Mouse (Mus musculus) kidney, embryonic 16.5 days (tissue): ENCODE data around the gene Shank2. TPM values are rescaled to one million over a fixed set of nuclear protein-coding genes. Genes with fewer than 3 reads are reported as not detected.

Source experiments
- ATAC-seq: fragments of 200-750 bp; cut with Nextera tagmentation; 2 replicates; pipeline ENCODE4 v1.8.0; 2017; ENCODE audit warnings: moderate TSS enrichment; ENCODE audit not compliant: low FRiP score, low TSS enrichment
- H3K27ac ChIP-seq: fragments of 300-500 bp; sonication (generic); 2 replicates; pipeline ENCODE4 v1.5.1; 2014; ENCODE audit warnings: low read length
- H3K27me3 ChIP-seq: fragments of 300-500 bp; sonication (generic); 2 replicates; pipeline ENCODE4 v1.6.1; 2014; ENCODE audit warnings: low read length, control low read depth, mixed read lengths; ENCODE audit not compliant: insufficient read depth
- H3K36me3 ChIP-seq: fragments of 300-500 bp; sonication (generic); 2 replicates; pipeline ENCODE4 v1.6.1; 2014; ENCODE audit warnings: low read length, control low read depth, mixed read lengths; ENCODE audit not compliant: insufficient read depth
- H3K4me1 ChIP-seq: fragments of 300-500 bp; sonication (generic); 2 replicates; pipeline ENCODE4 v1.6.1; 2014; ENCODE audit warnings: low read length, control low read depth, mixed read lengths; ENCODE audit not compliant: insufficient read depth
- H3K4me2 ChIP-seq: fragments of 300-500 bp; sonication (generic); replicated peaks from 2 replicates; pipeline ENCODE4 v1.6.1; 2014; ENCODE audit warnings: low read depth, low read length
- H3K4me3 ChIP-seq: fragments of 300-500 bp; sonication (generic); 2 replicates; pipeline ENCODE4 v1.5.1; 2014; ENCODE audit warnings: mild to moderate bottlenecking, low read length
- H3K9ac ChIP-seq: fragments of 300-500 bp; sonication (generic); replicated peaks from 2 replicates; pipeline ENCODE4 v1.6.1; 2014; ENCODE audit warnings: low read length
- H3K9me3 ChIP-seq: fragments of 300-500 bp; sonication (generic); 2 replicates; pipeline ENCODE4 v1.6.1; 2016; ENCODE audit warnings: low read length, control low read depth
- WGBS: fragments of 180-500 bp; shearing (Covaris S2); extraction: QIAGEN DNeasy Blood & Tissue Kit; methylation state at CpG from one replicate; pipeline ENCODE4 v1.1.7; 2014; 5-methylcytosine and 5-hydroxymethylcytosine counted together
- polyA plus RNA-seq: library from polyadenylated mRNA; unstranded; fragments of >200 nt; fragmentation: Nextera tagmentation; extraction: Ambion mirVana; gene quantifications from 2 replicates; pipeline ENCODE4 v1.2.1, GENCODE M21; 2015

The Shank2 gene
- polyA plus RNA-seq, 1 experiment from 2014 or later, result 4.0 TPM

DNA sequence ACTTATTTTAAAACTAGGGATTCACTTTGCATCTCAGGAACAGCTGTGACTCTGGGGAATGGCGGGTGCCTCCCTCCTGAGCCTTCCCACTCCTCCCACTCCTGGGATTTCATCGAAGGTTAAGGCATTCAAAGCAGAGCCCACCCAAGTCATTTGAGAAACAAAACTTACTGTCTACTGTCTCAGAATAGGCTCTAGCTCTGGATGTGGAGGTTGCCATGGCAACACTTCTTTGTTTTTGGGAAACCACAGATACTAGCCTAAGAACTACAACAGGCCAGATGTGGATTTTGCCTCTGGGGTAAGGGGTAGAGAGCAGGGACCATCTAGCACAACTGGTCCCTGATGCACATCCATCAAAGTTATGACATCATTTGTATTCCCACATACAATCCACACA, 142.2 kb downstream of the Shank2 start:
- Histone ChIP-seq H3K9me3 (no peaks in the 10 kb centered on the region), H3K9ac (no peak overlapping the region), H3K4me3 (no peak overlapping the region), H3K4me2 (no peak overlapping the region), H3K36me3 (no peaks in the 10 kb centered on the region), H3K27ac (no peak overlapping the region), H3K27me3 (no peaks in the 10 kb centered on the region), H3K4me1 (no peaks in the 10 kb centered on the region)
- 48% methylated on average over 2 of the region's 2 CpGs for WGBS
- ATAC-seq, result no peak

DNA sequence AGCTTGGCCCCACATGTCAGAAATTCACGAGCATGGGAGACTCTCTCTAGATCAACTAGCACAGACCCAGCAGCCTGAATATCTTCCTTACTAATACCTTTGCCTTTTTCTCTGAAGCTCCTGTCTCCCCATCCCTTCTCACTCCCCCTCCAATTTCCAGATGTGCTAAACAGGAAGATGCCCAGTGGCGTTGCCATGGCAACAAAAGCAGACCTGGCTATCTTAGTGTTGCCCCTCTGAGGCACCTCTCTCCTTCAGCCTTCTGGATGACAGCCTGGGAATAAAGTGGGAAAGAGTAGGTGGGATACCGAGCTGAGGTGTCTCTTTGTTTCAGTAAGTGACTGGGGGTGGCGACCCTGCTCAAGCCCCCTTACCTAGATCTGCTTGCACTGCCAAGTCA, 146.4 kb downstream of the Shank2 start:
- Histone ChIP-seq H3K9ac (no peak overlapping the region), H3K36me3 (no peaks in the 10 kb centered on the region), H3K27me3 (no peaks in the 10 kb centered on the region), H3K27ac (no peak overlapping the region), H3K4me2 (no peak overlapping the region), H3K4me3 (no peak overlapping the region), H3K4me1 (no peaks in the 10 kb centered on the region), H3K9me3 (no peaks in the 10 kb centered on the region)
- 68% methylated on average over 4 of the region's 4 CpGs for WGBS
- no peak for ATAC-seq

DNA sequence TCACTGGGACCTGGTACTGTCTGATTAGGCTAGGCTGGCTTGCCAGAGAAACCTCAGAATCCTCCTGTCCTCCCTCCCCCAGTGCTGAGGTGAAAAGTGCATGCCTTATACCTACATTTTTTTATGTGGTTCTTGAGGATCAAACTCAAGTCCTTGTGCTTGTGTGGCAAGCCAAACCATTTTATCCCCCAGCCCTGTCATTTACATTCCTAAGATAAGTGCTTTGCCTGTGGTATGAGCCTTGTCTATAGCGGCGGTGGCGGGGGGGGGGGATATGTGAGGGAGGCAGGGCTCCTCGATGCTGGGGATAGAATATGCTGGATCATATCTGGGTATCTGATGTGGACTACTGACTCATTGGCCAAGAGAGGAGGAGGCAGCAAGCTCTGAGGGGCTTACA, 151.4 kb downstream of the Shank2 start:
- H3K27ac ChIP-seq, result no peak overlapping the region
- H3K36me3 ChIP-seq, result no peaks in the 10 kb centered on the region
- no peak overlapping the region for H3K4me2 ChIP-seq
- H3K27me3 ChIP-seq, result no peaks in the 10 kb centered on the region
- no peaks in the 10 kb centered on the region for H3K4me1 ChIP-seq
- WGBS, result 78% methylated on average over 4 of the region's 4 CpGs
- H3K9me3 ChIP-seq, result no peaks in the 10 kb centered on the region
- no peak overlapping the region for H3K4me3 ChIP-seq
- no peak for ATAC-seq
- H3K9ac ChIP-seq, result no peak overlapping the region

DNA sequence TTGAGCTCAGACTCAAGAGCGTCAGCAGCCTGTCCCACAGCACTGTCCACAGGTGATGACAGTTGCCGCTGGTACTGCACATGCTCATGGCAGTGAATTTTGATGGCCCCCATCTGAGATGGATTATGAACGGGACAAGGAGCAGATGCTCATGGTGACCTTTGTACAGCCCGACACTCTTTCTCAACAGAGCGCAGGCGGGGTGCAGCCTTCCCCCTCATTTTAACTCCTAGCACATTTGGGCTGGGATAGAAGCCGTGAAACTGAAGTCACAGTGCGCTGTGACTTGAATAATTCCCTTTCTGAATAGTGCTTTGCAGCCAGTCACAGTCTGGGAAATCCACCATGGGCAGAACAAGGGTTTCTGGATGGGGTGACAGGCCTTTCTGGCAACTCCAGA, 152.0 kb downstream of the Shank2 start:
- Histone ChIP-seq H3K27ac (no peak overlapping the region), H3K4me2 (no peak overlapping the region), H3K4me3 (no peak overlapping the region), H3K9ac (no peak overlapping the region), H3K27me3 (no peaks in the 10 kb centered on the region), H3K36me3 (no peaks in the 10 kb centered on the region), H3K9me3 (no peaks in the 10 kb centered on the region), H3K4me1 (no peaks in the 10 kb centered on the region)
- ATAC-seq, result no peak
- 75% methylated on average over 8 of the region's 8 CpGs for WGBS

DNA sequence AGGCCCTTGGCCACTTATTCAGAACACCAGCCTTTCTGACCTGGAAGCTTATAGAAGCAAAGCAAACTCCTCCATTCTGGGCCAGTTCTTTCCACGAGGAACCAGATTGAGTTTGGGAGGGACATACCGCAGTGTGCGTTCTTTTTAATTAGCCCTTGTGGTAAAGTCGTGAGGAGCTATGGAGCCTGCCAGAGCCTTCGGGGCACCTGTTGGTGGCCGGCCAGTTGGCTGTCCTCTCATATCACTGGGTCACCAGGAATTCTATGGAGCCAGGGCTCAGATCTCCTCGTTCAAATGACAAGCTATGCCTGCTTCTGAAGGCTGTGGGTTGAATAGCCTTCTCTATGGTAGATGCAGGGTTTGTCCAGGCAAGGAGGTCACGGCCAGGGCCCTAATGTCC, 156.2 kb downstream of the Shank2 start:
- Histone ChIP-seq H3K4me3 (no peak overlapping the region), H3K36me3 (no peaks in the 10 kb centered on the region), H3K4me1 (no peaks in the 10 kb centered on the region), H3K9me3 (no peaks in the 10 kb centered on the region), H3K27me3 (no peaks in the 10 kb centered on the region), H3K27ac (no peak overlapping the region), H3K9ac (no peak overlapping the region), H3K4me2 (no peak overlapping the region)
- no peak for ATAC-seq
- WGBS, result 90% methylated on average over 8 of the region's 8 CpGs

DNA sequence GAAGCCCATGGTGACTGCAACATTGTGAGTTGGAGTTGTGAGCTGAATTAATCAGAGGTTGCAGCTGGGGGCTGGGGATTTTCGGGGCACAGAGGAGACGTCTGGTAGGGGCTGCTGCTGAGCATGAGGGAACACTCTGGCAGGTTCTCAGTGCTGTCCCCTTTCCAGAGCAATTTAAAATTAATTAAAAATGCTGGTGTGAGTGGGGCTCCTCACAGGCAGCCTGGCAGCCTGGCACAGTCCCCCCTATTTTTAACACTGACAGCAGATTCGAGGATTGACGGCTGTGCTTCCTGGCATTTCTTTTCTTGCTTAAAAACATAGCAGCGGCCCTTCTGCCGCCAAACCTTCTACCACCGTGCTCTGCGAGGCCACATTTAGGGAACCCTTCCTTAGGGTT, 157.8 kb downstream of the Shank2 start:
- no peak overlapping the region for H3K9ac ChIP-seq
- ATAC-seq, result no peak
- H3K36me3 ChIP-seq, result no peaks in the 10 kb centered on the region
- H3K4me1 ChIP-seq, result no peaks in the 10 kb centered on the region
- 87% methylated on average over 8 of the region's 8 CpGs for WGBS
- H3K4me2 ChIP-seq, result no peak overlapping the region
- no peaks in the 10 kb centered on the region for H3K27me3 ChIP-seq
- no peak overlapping the region for H3K27ac ChIP-seq
- H3K4me3 ChIP-seq, result no peak overlapping the region
- no peaks in the 10 kb centered on the region for H3K9me3 ChIP-seq

DNA sequence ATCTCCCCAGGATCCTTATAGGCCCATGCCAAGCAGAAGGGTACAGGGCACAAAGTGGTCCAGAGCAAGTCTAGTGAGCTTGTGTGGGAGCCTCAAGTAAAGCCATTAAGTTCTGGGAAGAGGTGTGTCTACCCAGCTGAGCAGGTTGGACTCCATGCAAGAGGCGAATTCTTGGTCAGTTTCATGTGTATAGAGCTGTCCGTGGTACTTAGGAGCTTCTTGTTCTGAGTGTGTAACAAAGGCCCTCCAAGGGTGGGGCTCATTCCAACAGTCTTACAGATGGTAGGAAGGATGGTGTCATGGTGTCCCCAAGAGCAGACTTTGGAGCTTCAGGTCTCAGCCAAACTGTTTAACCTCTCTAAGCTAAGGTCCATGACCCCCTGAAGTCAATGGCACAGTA, 158.3 kb downstream of the Shank2 start:
- no peaks in the 10 kb centered on the region for H3K36me3 ChIP-seq
- H3K9ac ChIP-seq, result no peak overlapping the region
- H3K27ac ChIP-seq, result no peak overlapping the region
- no peak overlapping the region for H3K4me2 ChIP-seq
- no peaks in the 10 kb centered on the region for H3K9me3 ChIP-seq
- 44% methylated on average over 2 of the region's 2 CpGs for WGBS
- H3K4me3 ChIP-seq, result no peak overlapping the region
- H3K4me1 ChIP-seq, result no peaks in the 10 kb centered on the region
- no peak for ATAC-seq
- no peaks in the 10 kb centered on the region for H3K27me3 ChIP-seq

DNA sequence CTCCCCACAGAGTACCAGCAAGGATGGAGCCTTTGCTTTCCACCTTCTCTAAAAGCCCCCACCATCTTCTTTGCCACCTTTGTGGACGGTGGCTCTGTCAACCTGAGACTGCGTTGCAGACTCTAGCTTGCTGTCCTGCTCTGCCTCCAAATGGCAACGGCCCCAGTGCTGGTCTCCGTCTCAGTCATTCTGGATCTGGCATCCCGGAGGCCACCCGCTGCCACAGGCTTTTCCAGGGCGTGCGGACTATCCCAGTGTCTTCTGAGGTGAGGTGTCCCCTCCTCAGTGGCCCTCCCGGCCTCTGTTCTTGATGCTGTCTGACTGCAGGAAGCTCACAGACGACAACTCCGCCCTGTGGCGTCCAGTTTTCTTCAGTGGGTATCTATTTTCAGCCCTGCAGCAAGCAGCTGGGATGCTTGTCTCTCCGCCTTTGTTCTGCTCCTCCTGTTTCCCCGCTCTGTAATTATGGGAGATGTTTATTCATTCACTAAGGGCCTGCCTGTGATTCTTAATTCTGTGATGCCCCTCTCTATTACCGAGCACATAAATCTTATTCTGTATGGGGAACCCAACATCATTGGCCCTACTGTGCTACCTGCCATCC, 159.0 kb downstream of the Shank2 start:
- Histone ChIP-seq H3K4me3 (no peak overlapping the region), H3K9ac (no peak overlapping the region), H3K27ac (no peak overlapping the region), H3K4me2 (no peak overlapping the region), H3K4me1 (no peaks in the 10 kb centered on the region), H3K27me3 (no peaks in the 10 kb centered on the region), H3K9me3 (no peaks in the 10 kb centered on the region), H3K36me3 (no peaks in the 10 kb centered on the region)
- no peak for ATAC-seq
- WGBS, result 88% methylated on average over 15 of the region's 15 CpGs

DNA sequence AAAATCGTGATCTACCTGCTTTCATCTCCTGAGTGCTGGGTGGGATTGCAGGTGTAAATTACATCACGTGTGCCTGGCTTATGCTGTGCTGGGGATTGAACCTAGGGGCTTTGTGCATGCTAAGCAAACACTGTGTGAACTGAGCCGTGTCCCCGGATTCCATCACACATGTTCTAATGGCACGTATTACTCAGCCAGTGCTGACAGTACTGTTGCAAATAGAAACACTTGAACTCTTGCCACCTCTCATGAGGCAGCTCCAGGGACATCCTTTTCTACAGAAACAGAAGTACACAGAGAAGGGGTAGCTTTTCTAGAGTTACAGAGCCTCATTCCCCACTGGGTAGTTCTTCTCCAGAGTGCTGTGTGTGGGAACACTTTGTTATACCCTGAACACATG, 168.5 kb downstream of the Shank2 start:
- H3K27me3 ChIP-seq, result peaks cover 11% of the 10 kb centered on the region
- ATAC-seq, result no peak
- no peak overlapping the region for H3K4me2 ChIP-seq
- H3K4me3 ChIP-seq, result no peak overlapping the region
- H3K27ac ChIP-seq, result no peak overlapping the region
- H3K36me3 ChIP-seq, result no peaks in the 10 kb centered on the region
- 0 out of 2 replicates have a peak, but pooled peaks cover 5% of the 10 kb centered on the region for H3K4me1 ChIP-seq
- WGBS, result 56% methylated on average over 5 of the region's 5 CpGs
- no peaks in the 10 kb centered on the region for H3K9me3 ChIP-seq
- no peak overlapping the region for H3K9ac ChIP-seq

DNA sequence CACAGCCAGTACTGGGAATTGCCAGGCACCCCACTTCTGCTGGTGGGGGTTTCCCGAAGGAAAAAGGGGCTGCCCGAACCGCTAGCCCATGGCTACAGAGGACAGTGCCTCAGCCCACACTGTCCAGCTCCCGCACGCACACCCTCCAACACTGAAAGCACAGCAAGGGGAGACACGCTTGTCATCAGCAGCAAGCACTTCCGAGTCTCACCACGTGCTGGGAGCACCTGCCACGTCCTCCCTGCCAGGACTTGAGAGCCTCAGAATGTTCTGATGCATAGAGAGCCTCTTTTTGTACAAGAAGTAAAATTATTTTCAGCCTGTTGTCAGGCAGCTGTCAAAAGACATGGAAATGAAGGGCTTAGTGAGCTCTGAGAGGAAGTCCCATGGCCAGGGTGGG, 169.0 kb downstream of the Shank2 start:
- Histone ChIP-seq H3K4me3 (no peak overlapping the region), H3K9me3 (no peaks in the 10 kb centered on the region), H3K27me3 (peaks cover 15% of the 10 kb centered on the region), H3K27ac (no peak overlapping the region), H3K4me1 (peaks cover 7% of the 10 kb centered on the region), H3K9ac (no peak overlapping the region), H3K36me3 (no peaks in the 10 kb centered on the region), H3K4me2 (no peak overlapping the region)
- WGBS, result 75% methylated on average over 9 of the region's 9 CpGs
- ATAC-seq, result no peak
